ENCODE assay signal across 10 mouse cellular contexts in the genomic region with DNA sequence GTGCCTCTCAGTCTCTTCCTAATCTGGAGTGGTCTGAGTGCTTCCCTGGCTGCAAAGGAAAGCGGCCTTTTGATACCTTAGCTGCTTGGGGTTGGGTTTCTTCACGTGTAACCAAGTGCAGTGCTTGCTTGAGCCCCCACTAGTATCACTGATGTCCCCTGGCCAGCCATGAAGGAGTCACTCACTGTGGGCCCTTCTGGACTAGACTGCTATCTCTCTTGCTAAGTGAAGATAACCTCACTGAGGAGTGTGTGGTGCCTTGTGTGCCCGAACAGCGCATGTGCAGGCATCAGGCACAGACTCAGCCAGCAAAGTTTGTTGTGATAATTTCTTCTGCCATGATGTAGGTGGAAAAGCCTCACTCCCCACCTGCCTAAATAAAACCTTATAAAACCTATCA. TPM values are rescaled to one million over a fixed set of nuclear protein-coding genes. Genes with fewer than 3 reads are reported as not detected.
DNase-seq lines count a peak whose midpoint lies in the region; ATAC-seq and TF ChIP-seq lines count a peak whose summit lies in the region.
"Had no signal": no experiment of that assay in that cellular context is flagged by ENCODE, and none has a peak within 500 bp of the region (broad histone marks: within the 10 kb centered on the region; RNA-seq: fewer than 3 reads in every experiment).

No protein-coding gene starts in this region.

- peak overlapping the region; percentile 29 for H3K4me2 ChIP-seq in heart, embryonic 11.5 days
- H3K4me2 ChIP-seq in neural tube, embryonic 12.5 days (replicated peaks) = peak overlapping the region; percentile 37; the same call in 1 of the 2 replicates
- no peak overlapping the region for H3K4me2 ChIP-seq in liver, embryonic 12.5 days

- no peak for TF ChIP-seq CTCF in olfactory bulb, adult 2 months (IDR thresholded peaks at IDR 0.05; ENCODE audit: insufficient read depth, low read depth, low read length)

- H3K9ac ChIP-seq in heart, embryonic 11.5 days (ENCODE audit: low read depth, low read length) = no peak overlapping the region
- no peak overlapping the region for H3K9ac ChIP-seq in neural tube, embryonic 12.5 days
- no peak overlapping the region for H3K9ac ChIP-seq in liver, embryonic 12.5 days

- intact Hi-C loops in heart, postnatal 36 days (cut with DNase I) = no loop called here

- peaks cover 3% of the 10 kb centered on the region; the same call in 1 of the 2 replicates for H3K36me3 ChIP-seq in heart, embryonic 11.5 days (ENCODE audit: control insufficient read depth, insufficient read depth, low read length)
- H3K36me3 ChIP-seq in neural tube, embryonic 12.5 days = peaks cover 32% of the 10 kb centered on the region
- peaks cover 14% of the 10 kb centered on the region for H3K36me3 ChIP-seq in liver, embryonic 12.5 days

- TF ChIP-seq POLR2A in olfactory bulb, adult 2 months (IDR thresholded peaks at IDR 0.05; ENCODE audit: insufficient read depth, low read depth, low read length) = no peak

- ATAC-seq in heart, embryonic 11.5 days (replicated peaks; ENCODE audit: insufficient number of reproducible peaks, low FRiP score, low TSS enrichment) = peak; percentile 72
- ATAC-seq in neural tube, embryonic 12.5 days (ENCODE audit: low FRiP score, low read depth) = no peak
- ATAC-seq in liver, embryonic 12.5 days = peak; percentile 77

- H3K27ac ChIP-seq in heart, embryonic 11.5 days (ENCODE audit: low read depth, low read length) = peak overlapping the region; percentile 35; the same call in 1 of the 2 replicates
- H3K27ac ChIP-seq in neural tube, embryonic 12.5 days = no peak overlapping the region
- H3K27ac ChIP-seq in liver, embryonic 12.5 days = no peak overlapping the region
- H3K27ac ChIP-seq in olfactory bulb, adult 2 months (ENCODE audit: insufficient read depth, low read depth, low read length) = peak overlapping the region; percentile 49

- WGBS in heart, embryonic 11.5 days (ENCODE audit: insufficient replicate concordance) = 29% methylated on average over 4 of the region's 4 CpGs
- 77% methylated on average over 4 of the region's 4 CpGs for WGBS in neural tube, embryonic 12.5 days
- 51% methylated on average over 4 of the region's 4 CpGs for WGBS in liver, embryonic 12.5 days (ENCODE audit: insufficient replicate concordance)
- 42% methylated on average over 4 of the region's 4 CpGs for WGBS in olfactory bulb, adult 2 months

- DNase-seq in heart, postnatal 36 days = no peak
- no peak for DNase-seq in neural tube, embryonic 10.5 days (ENCODE audit: extremely low spot score, low spot score)
- DNase-seq in right cerebral cortex, postnatal 36 days (ENCODE audit: low spot score in 2 of 2) = no peak
- DNase-seq in spleen, postnatal 36 days (ENCODE audit: low spot score in 2 of 2) = no peak
- DNase-seq: lung, adult 18-20 months; thymus, postnatal 36 days had no signal

- H3K4me3 ChIP-seq in heart, embryonic 11.5 days (ENCODE audit: low read depth, low read length) = no peak overlapping the region
- H3K4me3 ChIP-seq in neural tube, embryonic 12.5 days = no peak overlapping the region
- no peak overlapping the region for H3K4me3 ChIP-seq in liver, embryonic 12.5 days
- peak overlapping the region; percentile 18; the same call in 1 of the 2 replicates for H3K4me3 ChIP-seq in olfactory bulb, adult 2 months (ENCODE audit: insufficient read depth, low read depth, low read length)

- no peaks in the 10 kb centered on the region for H3K27me3 ChIP-seq in heart, embryonic 11.5 days (ENCODE audit: control insufficient read depth, insufficient read depth, low read length)
- H3K27me3 ChIP-seq in neural tube, embryonic 12.5 days (replicated peaks) = no peaks in the 10 kb centered on the region
- H3K27me3 ChIP-seq in liver, embryonic 12.5 days (replicated peaks) = no peaks in the 10 kb centered on the region

- no peaks in the 10 kb centered on the region for H3K9me3 ChIP-seq in heart, embryonic 11.5 days (replicated peaks; ENCODE audit: control insufficient read depth, low read length)
- no peaks in the 10 kb centered on the region for H3K9me3 ChIP-seq in neural tube, embryonic 12.5 days
- H3K9me3 ChIP-seq in liver, embryonic 12.5 days (replicated peaks) = no peaks in the 10 kb centered on the region

- H3K4me1 ChIP-seq in heart, embryonic 11.5 days (ENCODE audit: control insufficient read depth, insufficient read depth, low read length) = peaks cover 17% of the 10 kb centered on the region
- peaks cover 52% of the 10 kb centered on the region for H3K4me1 ChIP-seq in neural tube, embryonic 12.5 days
- H3K4me1 ChIP-seq in liver, embryonic 12.5 days = peaks cover 41% of the 10 kb centered on the region
- peaks cover 25% of the 10 kb centered on the region for H3K4me1 ChIP-seq in olfactory bulb, adult 2 months (ENCODE audit: control insufficient read depth, insufficient read depth, low read length)

RNA-seq across cellular contexts. Expression of a gene that starts 8.9 kb away (rescaled TPM):
- polyA plus RNA-seq in heart, embryonic 11.5 days (2014; fragmentation: Nextera tagmentation; extraction: Ambion mirVana) = 35.2 and 36.6 TPM in 2 replicates
- 10 to 100 TPM; 45.9 to 54.3 TPM for total RNA-seq in heart, postnatal 36 days (2021)
- 67.8 and 69.5 TPM in 2 replicates for polyA plus RNA-seq in neural tube, embryonic 12.5 days (2016; fragmentation: Nextera tagmentation; extraction: Ambion mirVana)
- 8.4 and 9.8 TPM in 2 replicates for polyA plus RNA-seq in liver, embryonic 12.5 days (2016; fragmentation: Nextera tagmentation; extraction: Ambion mirVana)
- polyA plus RNA-seq in olfactory bulb, adult 2 months (2012; ENCODE audit: insufficient read depth, insufficient read length, low replicate concordance, missing spikeins) = 101 TPM in 1 of 2 replicates, not detected in the other

Comparison
In these comparisons a context has a peak if more than half of its experiments do, and no peak if none do; other contexts are left out.
1. H3K27ac ChIP-seq: peak in heart, embryonic 11.5 days (single experiment) and olfactory bulb, adult 2 months (single experiment); none in neural tube, embryonic 12.5 days (single experiment) and liver, embryonic 12.5 days (single experiment).